Mouse (Mus musculus) CD8-positive naive resting alpha-beta T cell, adult 2 months (primary cell): ENCODE data around the gene Arf3.
A peak's percentile ranks its signal among the peaks of the same experiment; 100 is the strongest.

Source experiments
- DNase-seq, 2 experiments: peaks; one replicate each; pipeline ENCODE4 v3.0.0; 2022; ENCODE audit warnings: low read depth in 2 of 2, low spot score in 2 of 2

The Arf3 gene

GRCm38 (mm10) chr15:98762201-98762621 lies 803 bp downstream of the Arf3 start:
- DNase-seq = peak; percentile 58 to 69

GRCm38 (mm10) chr15:98754125-98754524 lies 8.9 kb downstream of the Arf3 start:
- DNase-seq = no peak

GRCm38 (mm10) chr15:98753021-98753423 lies 10.0 kb downstream of the Arf3 start:
- no peak for DNase-seq

GRCm38 (mm10) chr15:98749093-98749492 lies 13.9 kb downstream of the Arf3 start:
- DNase-seq = no peak

- DNase-seq = no peak
Observed at GRCm38 (mm10) chr15:98747296-98747695, 15.7 kb downstream of the Arf3 start.

- no peak for DNase-seq
Observed at GRCm38 (mm10) chr15:98746344-98746965, 16.6 kb downstream of the Arf3 start.

- DNase-seq = peak; percentile 47 to 56
Observed at GRCm38 (mm10) chr15:98743863-98744262, 19.2 kb downstream of the Arf3 start.

- no peak for DNase-seq
Observed at GRCm38 (mm10) chr15:98742766-98743428, 20.1 kb downstream of the Arf3 start.

- DNase-seq = no peak
Observed at GRCm38 (mm10) chr15:98740219-98740618, 22.8 kb downstream of the Arf3 start.

GRCm38 (mm10) chr15:98738796-98739195 lies 24.2 kb downstream of the Arf3 start:
- DNase-seq = no peak

- peak in 1 of 2 experiments; percentile 21 for DNase-seq
Observed at GRCm38 (mm10) chr15:98737881-98738280, 25.1 kb downstream of the Arf3 start.

GRCm38 (mm10) chr15:98736521-98736920 lies 26.5 kb downstream of the Arf3 start:
- no peak for DNase-seq

- no peak for DNase-seq
Observed at GRCm38 (mm10) chr15:98733976-98734566, 28.9 kb downstream of the Arf3 start.

- DNase-seq = no peak
Observed at GRCm38 (mm10) chr15:98733370-98733769, 29.6 kb downstream of the Arf3 start.

GRCm38 (mm10) chr15:98732006-98732531 lies 30.9 kb downstream of the Arf3 start:
- DNase-seq = no peak

GRCm38 (mm10) chr15:98730790-98731189 lies 32.2 kb downstream of the Arf3 start:
- DNase-seq = no peak

- DNase-seq = no peak
Observed at GRCm38 (mm10) chr15:98729791-98730545, 33.0 kb downstream of the Arf3 start.

- DNase-seq = no peak
Observed at GRCm38 (mm10) chr15:98728366-98728765, 34.6 kb downstream of the Arf3 start.

GRCm38 (mm10) chr15:98727443-98728321 lies 35.3 kb downstream of the Arf3 start, which contains the start of gene Fkbp11:
Fkbp11 (minus strand) TSS chr15:98728198.
- no peak for DNase-seq

- DNase-seq = no peak
Observed at GRCm38 (mm10) chr15:98726746-98727145, 36.3 kb downstream of the Arf3 start.
